Mouse (Mus musculus) adrenal gland, adult 2 months (tissue): Measurements from ENCODE around the gene Cda. TPM values are rescaled to one million over a fixed set of nuclear protein-coding genes. Genes with fewer than 3 reads are reported as not detected.

Source experiments
- DNase-seq: peaks from one replicate; pipeline ENCODE4 v3.0.0; 2021
- long read RNA-seq: library from polyadenylated mRNA; stranded (forward); transcript quantifications from one replicate; pipeline ENCODE4 v2.0.0, GENCODE M21; 2021
- polyA plus RNA-seq: library from polyadenylated mRNA; depleted of rRNA; stranded (reverse); fragments of >200 nt; gene quantifications from 2 replicates; pipeline ENCODE4 v1.2.3, GENCODE M21; 2012; rRNA removed
- total RNA-seq, 2 experiments: library from RNA; stranded (reverse); gene quantifications; 2 replicates each; pipeline ENCODE4 v1.2.3; 2021

The Cda gene
- total RNA-seq (10 to 100 TPM; 11.2 to 15.5 TPM), polyA plus RNA-seq (26.4 and 31.5 TPM in 2 replicates)
- long read RNA-seq, partial matches to known transcripts, result 0 of 9 reads
- long read RNA-seq, other reads (novel, unspliced or antisense), result 2 of 9 reads

DNA sequence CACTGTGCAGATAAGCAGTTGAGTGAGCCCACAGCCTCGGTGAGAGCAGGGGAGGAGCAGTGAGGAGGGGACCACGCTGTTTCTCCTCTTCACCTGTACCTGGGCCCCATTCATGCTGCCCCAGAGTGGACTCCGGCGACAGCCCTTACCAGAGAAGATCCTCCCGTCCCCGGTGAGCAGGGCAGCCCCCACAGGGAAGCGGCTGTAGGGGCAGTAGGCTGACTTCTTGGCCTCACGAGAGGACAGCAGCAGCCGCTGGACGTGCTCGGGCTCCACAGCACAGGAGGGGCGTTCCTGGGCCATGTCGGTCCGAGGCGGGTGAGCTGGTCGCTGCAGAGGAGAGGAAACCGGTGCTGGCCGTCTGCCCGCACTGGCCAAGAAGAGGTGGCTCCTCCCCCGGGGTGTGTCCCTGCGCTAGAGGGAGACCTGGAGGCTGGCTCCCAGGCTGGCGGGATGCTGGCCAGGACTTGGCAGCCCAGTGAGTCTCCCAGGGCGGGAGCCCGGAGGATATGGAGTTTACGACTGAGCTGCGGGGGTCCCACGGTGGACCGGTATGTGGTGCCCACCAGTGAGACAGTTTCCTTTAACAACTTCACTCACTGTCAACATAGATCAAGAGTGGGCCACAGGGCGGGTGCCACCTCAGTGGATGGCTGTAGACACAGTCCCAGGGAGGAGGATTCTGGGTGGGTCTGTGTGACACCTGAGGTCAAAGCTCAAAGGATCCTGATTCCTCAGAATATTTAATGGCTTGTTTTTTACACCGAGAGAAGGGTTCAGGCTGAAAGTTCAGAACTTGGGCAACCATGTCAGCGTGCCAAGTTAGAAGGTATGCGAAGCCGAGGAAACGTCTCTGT, at the start of gene Cda:
Cda (minus strand) TSS at position 352 of the 857 bp plus-strand sequence.
- DNase-seq, result peak; percentile 93

DNA sequence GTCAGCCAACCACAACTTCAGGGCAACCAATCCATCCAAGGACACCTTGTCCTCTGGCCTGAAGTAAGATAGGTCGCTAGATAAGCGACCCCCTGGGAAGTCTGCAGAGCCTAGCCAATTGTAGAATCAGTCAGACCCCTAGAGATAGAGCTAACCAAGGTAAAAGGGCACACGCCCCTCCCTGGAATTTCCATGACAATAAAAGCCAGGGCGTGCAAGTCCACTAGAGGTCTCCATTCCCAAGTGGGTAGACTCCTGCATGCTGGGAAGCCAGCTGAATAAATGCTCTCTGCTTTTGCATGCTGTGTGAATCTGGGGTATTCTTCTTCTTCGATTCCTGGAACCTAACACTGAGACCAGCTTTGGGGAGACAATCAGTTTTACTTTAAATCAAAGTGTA, 48.6 kb upstream of the Cda start:
- DNase-seq, result no peak

DNA sequence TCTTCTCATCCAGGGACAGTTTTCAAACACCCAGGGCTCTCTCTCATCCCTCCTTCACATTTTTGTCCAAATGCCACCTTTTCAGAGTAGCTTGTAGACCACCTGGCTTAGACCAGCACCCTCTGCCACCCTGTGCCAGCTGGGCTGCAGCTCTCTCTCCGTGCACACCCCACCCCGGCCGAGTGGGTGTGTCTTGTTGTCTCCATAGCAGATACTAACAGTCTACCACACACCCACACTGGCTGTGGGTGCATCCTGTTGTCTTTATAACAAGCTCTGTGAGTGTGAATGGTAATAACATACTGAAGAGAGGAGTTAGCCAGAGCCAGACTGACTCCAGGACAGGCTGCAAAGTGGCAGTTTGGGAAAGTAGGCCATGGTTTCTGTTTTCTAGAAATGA, 48.2 kb upstream of the Cda start:
- DNase-seq, result no peak

DNA sequence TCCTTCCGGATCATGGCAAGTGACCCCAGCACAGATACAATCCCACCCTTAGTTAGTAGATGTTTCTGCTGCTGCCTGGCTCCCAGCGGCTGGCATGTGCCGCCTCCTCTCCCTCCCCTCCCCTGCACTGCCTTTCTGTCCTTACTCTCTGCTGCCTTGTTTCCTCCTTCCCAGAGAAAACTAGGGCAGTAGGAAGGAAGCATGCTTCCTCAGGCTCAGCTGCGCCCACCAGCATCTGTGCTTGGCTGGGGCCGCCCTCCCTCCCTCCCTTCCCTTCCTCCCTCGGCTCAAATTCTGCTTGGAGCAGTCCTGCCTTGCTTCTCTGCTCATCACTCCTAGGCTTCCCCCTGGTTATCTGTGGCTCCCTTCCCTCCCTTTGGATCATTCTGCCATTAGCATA, 46.9 kb upstream of the Cda start:
- DNase-seq, result peak; percentile 19

DNA sequence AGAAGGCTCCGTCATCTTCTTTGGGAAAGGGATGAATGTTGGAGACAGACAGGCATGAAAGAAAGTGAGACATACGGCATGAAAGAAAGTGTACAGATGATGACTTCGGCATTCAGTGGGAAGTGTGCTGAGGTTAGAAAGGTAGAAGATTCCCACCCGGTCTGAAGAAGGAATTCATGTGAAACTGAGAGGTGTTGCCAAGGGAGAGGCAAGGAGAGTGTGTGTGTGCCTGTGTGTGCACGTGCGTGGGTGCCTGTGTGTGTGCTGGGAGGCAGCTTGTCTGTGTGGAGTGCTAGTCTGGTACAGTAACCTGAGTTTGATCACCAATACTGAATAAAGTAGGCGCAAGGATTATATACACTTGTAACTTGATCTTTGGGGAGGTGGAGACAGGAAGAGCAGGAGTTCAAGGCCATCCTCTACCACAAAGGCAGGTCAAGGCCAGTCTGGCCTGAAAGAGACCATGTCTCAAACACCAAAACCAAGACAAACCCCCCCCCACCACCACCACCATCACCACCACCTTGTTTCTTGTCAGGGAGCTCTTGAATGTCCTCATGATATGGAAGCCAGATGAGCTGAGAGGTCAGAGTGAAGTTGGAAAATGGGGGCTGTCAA, 43.8 kb upstream of the Cda start:
- no peak for DNase-seq

DNA sequence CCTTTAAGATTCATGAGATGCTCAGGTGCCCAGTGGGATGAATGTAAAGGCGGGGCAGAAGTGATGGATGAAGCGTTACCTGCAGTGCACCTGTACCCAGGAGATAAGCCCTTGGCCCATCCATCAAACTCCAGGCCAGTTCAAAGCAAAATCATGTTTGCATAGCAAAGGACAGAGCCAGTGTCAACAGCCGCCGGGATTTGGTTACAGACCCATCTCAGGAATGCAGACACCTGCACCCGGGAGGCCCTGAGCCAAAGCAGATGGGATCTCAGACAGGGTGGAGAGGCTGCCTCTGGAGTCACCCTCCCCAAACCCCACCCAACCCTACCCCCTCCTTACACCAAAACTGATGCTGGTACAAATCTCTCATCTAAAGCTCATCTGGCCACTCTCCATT, 43.2 kb upstream of the Cda start:
- no peak for DNase-seq

DNA sequence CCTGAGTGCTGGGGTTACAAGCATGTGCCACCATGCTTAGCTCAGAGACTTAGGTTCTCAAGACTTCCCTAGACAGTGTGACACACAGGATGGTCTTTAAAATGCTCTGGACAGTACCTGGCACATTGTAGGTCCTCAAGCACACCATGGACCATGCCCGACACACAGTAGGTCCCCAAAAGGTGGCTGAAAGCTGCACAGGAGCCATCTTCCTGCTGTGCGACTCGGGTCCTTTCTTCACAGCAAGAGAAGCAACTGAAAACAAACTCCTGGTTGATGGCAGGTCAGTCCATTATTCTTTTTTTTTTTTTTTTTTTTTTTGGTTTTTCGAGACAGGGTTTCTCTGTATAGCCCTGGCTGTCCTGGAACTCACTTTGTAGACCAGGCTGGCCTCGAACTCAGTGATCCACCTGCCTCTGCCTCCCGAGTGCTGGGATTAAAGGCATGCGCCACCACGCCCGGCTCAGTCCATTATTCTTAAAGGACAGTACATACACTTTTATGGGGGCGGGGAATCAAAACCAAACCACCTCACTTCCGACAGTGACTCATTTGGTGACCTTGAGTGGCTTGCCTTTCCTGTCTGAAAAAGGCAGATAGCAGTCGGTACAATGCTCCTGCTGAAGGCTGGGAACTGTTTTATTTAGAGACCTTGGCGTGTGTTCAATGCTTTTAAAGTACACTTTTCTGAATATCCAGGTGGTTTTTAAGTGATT, 39.8 kb upstream of the Cda start:
- DNase-seq, result peak; percentile 81

DNA sequence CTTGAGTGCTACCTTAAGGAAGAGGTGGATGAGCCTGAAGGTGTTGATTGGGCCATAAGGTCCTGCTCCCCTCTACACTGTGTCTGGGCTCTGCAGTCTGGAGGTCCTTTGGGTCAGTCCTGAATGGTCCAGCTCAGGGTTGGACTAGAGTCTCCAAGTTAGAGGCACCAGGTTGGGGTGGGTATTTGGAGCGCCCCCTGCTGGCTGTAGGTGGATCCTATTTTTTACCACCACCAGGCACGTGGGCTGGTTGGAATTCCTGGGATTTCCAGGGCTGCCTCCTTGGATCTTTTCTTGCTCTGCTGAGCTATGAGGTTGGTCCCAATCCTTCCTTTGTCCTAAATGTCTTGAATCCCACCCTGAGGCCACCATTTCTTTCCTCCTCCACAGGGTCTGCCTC, 37.0 kb upstream of the Cda start:
- peak; percentile 65 for DNase-seq

DNA sequence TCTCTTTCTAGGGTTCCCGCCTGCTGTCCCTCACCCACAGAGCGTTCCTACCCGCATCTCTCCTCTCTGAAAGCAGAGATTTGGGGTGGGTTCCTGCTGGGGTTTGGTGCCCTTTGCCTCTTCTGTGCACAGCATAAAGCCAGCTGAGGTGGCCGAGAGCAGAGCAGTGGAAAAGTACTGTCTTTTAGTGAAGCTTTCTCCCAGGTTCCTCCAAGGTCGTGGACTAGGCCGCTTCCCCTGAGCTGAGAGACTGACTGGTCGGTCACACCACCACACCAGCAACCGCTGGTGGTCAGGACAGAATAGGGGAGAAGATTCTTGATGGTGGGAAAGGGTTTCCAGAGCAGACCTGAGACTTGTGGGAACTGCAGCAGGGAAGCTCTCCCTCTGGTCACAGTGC, 28.9 kb upstream of the Cda start:
- peak; percentile 45 for DNase-seq

DNA sequence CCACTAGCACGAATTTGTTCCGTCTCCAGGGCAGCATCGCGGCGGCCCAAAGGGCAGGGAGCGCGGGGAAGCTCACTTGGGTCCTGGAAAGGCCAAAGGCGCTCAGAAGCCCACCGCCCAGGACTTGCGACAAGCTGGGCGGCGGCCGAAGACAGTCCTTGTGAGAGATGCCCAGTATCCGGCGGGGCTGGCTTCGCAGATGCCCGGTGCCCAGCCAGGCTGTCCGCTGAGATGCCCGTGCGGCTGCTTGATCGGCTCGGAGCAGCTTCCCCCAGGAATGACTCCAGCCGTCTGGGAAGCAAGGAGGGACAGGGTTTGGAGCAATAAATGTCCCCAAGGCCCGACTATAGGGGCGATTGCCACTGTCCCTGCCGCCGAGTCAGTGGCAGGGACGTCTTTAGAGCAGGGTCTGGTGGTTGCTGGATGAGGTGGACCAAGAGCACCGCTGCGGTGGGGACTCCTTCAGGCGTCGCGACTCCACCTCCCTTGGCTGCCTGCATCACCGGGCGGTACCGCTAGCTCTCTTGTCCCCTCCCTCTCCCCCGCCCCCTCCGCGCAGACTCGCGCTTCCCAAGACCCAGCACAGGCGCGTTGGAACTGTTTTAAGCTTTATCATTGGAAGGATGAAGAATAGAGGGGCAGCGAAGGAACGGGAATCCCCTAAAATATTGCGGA, 28.3 kb upstream of the Cda start, which contains the start of gene Fam43b:
Fam43b (minus strand) TSS at position 558 of the 675 bp plus-strand sequence.
- DNase-seq, result peak; percentile 81

DNA sequence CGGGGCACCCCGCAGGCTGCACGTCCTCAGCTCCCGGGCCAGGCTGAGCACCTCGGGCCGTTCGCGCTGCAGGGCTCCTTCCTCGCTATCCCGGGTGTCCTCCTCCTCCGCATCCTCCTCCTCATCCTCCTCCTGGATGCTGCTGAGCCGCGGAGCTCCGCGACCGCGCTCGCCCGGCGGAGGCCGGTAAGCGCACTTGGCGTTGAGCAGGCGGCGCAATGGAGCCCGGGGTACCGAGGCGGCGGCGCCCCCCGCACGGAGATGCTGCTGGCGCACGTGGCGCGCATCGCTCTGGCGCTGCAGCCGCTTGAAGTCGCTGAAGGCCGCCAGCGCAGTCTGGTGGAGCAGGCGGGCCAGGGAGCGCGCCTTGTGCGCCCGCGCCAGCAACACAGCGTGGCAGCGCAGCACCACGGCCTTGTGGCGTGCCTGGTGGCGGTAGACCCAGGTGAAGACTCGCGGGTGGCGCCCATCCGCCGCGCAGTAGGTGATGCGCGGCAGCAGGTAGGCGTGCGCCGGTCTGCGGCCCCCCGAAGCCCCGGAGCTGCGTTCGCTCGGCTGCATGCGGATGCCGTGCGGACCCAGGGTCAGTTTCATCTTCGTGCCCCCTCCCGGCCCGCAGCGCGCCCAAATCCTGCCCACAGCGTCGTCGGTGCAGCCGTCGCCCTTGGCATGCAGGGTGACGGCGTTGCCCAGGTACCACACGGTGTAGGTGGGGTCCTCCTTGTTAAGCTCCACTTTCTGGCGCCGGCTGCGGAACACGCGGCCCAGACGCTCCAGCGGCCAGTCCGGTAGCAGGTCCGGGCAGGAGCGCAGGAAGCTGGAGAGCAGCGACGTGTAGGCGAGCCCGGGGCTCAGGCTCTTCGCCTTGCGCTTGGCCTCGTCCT, 27.5 kb upstream of the Cda start:
- DNase-seq, result peak; percentile 68

DNA sequence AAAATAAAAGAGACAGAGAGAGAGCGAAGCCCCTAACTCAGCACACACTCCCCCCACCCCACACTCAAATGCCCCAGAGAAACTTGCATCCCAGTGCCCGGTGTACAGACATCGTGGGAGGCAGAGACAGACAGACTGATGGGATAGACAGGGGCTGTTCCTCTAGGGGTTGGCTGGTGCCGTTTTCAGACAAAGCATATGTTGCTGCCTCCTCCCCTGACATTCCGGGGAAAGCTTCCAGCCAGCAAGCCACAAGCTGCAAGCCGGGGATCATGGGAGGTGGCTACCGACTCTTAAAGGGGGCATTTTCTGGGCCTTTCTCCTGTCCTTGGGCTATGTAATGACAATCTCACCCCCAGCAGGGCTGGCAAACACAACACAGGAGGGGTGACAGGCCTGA, 25.9 kb upstream of the Cda start:
- no peak for DNase-seq

DNA sequence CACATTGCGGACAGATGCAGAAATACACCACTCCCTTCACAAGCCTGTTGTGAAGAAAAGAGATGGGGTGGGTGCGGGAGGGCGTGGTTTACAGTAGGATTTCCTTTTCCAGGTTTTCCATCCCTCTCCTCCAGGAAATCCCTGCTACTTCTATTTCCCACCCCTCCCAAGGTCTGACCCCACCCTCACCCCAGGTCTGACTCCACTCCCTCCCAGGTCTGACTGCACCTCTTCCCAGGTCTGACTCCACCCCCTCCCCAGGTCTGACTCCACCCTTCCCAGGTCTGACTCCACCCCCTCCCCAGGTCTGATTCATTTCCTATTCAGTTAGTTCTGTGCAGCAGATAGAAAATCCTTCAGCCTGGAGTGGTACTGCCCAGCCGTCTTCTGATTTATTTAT, 16.0 kb upstream of the Cda start:
- DNase-seq, result no peak

DNA sequence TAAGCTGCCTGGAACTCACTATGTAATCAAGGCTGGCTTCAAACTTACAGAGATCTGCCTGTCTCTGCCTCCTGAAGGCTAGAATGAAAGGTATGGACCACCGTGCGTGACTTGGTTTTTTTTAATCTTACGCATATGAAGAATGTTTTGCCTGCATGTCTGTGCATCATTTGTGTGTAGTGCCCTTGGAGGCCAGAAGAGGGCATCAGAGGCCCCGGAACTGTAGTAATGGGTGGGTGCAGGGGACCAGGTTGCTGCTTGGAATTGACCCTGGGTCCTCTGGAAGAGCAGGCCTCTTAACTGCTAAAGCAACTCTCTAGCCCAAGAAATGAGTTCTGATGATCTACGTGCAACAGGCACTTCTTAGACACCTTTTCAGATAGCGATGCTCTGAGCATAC, 14.7 kb upstream of the Cda start:
- no peak for DNase-seq

DNA sequence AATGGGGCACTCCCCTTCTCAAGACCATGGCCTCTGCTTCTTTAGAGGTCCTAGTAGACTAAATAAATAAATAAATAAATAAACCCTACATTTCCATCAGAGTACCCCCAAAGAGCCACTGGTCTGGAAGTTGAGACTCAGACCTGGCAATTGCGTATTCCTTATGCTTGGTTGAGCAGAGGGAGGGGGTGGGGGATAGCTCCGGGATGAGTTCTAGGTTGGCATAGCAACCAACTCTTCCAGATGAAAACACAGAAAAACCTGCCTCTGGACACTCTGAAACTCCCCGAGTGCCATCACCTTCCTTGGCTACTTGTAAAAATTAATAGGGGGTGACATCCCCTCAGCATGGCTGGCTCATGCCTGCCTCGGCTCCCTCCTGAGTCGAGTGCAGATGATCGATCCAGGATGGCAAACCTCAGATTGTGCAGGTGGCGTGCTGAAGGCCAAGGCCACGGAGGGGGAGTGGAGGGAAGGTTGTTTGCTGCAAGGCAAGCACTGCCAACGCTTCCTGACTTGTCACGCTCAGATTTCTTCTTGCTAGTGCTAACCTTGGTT, 12.4 kb upstream of the Cda start:
- DNase-seq, result no peak

DNA sequence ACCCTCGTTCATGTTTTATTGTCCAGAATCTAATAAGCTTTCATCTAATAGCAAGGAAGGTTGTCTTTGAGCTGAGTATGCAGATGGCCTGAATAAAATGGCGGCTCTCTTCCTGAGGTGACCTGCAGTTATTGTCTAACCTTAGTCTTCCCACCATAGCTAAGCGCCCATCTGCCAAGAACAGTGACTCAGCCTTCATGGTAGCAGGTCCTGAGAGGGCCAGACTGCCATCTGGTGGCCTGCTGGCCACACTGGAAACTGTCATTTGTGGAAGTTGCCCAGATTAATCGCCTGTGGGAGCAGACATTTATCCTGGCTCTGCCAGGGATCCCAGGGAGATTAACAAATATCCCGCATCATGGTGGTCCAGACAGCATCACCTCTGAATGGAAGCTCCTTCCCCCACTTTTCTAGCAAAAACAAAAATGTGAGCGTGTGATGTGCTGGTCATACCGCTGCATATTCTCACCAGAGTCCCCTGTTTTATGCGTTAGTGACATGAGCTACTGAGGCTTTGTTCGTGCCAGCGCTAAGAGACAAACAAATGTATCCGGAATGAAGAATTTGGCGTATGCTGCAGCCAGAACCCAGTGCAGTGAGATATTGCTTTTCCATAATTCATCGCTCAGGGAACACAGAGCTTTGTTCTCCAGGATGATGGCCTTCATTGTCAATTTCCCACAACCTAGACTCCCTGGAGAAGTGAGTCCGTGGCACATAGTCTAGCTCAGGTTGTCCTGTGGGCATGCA, 11.5 kb upstream of the Cda start:
- DNase-seq, result peak; percentile 87

DNA sequence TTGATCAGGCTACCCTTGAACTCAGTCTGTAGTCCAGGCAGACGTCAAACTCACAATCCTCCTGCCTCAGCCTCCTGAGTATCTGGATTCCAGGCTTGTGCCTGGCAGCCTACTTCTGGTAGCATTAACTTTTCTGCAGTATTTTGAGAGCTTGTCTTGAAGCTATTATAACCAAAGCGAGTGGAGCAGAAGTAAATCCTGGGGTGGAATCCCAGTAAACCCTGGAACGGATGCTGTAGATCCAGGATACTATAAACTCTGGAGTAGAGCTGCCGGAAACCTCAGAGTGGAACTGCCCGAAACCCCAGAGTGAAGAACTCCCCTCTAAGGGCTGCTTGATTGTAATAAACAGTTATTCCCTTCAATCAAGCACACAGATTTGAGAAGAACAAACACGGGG, 9.7 kb upstream of the Cda start:
- peak; percentile 33 for DNase-seq

DNA sequence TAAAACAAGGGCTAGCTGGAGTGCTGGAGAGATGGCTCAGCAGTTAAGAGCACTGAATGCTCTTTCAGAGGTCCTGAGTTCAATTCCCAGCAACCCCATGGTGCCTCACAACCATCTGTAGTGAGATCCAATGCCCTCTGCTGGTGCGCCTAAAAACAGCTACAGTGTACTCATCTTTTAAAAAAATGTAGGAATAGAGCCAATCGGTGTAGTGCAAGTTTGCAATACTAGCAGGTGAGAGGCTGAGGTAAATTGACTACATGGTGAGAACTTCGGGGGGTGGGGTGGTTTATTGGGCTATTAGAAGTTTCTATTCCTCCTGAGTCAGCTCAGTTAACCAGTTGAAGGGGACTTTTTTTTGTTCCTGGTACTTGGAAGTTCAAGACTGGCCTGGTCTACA, 7.3 kb upstream of the Cda start:
- DNase-seq, result no peak

DNA sequence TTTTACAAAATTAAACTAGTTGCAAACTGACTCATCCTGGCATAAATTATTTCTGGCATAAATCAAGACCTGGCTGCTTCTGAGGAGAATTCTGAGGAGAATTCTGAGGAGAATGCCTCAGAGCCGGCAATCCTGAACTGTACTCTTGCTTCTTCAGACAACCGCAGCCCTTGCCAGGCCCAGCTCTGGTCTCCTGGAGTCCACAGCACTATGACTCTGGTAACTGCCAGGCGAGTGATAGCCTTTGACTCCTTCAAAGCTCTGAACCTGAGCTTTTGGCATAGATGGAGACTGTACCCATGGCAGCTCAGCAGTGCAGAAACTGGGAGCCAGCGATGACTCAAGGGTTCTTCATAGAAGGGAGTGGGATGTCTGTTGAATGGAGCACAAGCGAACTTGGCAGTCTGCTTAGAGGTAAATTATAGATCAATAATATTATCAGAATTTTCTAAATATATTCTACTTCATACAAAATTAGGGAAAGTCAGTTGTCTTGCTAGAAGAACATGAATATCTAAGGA, 3.3 kb upstream of the Cda start:
- no peak for DNase-seq
